Mouse (Mus musculus): ENCODE data around the gene Ceacam9. TPM values are rescaled to one million over a fixed set of nuclear protein-coding genes. Genes with fewer than 3 reads are reported as not detected.

Ceacam9 gene
- polyA plus RNA-seq, 1 experiment, result not detected

GRCm38 (mm10) chr7:16730791-16731190 is 9.1 kb downstream of the Ceacam9 start:
- TF ChIP-seq POLR2A (IDR thresholded peaks at IDR 0.05; ENCODE audit: borderline replicate concordance, control insufficient read depth, low read depth, low read length) (no peak), CTCF (IDR thresholded peaks at IDR 0.05; ENCODE audit: control insufficient read depth, insufficient read depth, low read length) (no peak)
- WGBS, result 87% methylated on average over 6 of the region's 6 CpGs
- Histone ChIP-seq H3K4me1 (ENCODE audit: control insufficient read depth, insufficient read depth, low read length) (peaks cover 3% of the 10 kb centered on the region; the same call in 1 of the 2 replicates), H3K27ac (ENCODE audit: control insufficient read depth, insufficient read depth, low read depth, low read length, poor library complexity) (no peak overlapping the region; the same call in 1 of the 2 replicates), H3K4me3 (replicated peaks; ENCODE audit: control insufficient read depth, low read depth, low read length) (no peak overlapping the region)

GRCm38 (mm10) chr7:16731893-16732422 is 10.2 kb downstream of the Ceacam9 start:
- TF ChIP-seq POLR2A (IDR thresholded peaks at IDR 0.05; ENCODE audit: borderline replicate concordance, control insufficient read depth, low read depth, low read length) (no peak), CTCF (IDR thresholded peaks at IDR 0.05; ENCODE audit: control insufficient read depth, insufficient read depth, low read length) (no peak)
- H3K4me3 ChIP-seq (replicated peaks; ENCODE audit: control insufficient read depth, low read depth, low read length), result no peak overlapping the region
- WGBS, result 20% methylated on average over 7 of the region's 7 CpGs
- H3K27ac ChIP-seq (ENCODE audit: control insufficient read depth, insufficient read depth, low read depth, low read length, poor library complexity), result peak overlapping the region; percentile 85
- H3K4me1 ChIP-seq (ENCODE audit: control insufficient read depth, insufficient read depth, low read length), result peaks cover 3% of the 10 kb centered on the region; the same call in 1 of the 2 replicates

GRCm38 (mm10) chr7:16737606-16738072 is 15.9 kb downstream of the Ceacam9 start:
- H3K4me3 ChIP-seq (replicated peaks; ENCODE audit: control insufficient read depth, low read depth, low read length), result peak overlapping the region; percentile 17
- 48% methylated on average over 10 of the region's 10 CpGs for WGBS
- TF ChIP-seq POLR2A (IDR thresholded peaks at IDR 0.05; ENCODE audit: borderline replicate concordance, control insufficient read depth, low read depth, low read length), result no peak
- TF ChIP-seq CTCF (IDR thresholded peaks at IDR 0.05; ENCODE audit: control insufficient read depth, insufficient read depth, low read length), result no peak
- H3K27ac ChIP-seq (ENCODE audit: control insufficient read depth, insufficient read depth, low read depth, low read length, poor library complexity), result no peak overlapping the region
- H3K4me1 ChIP-seq (ENCODE audit: control insufficient read depth, insufficient read depth, low read length), result peaks cover 2% of the 10 kb centered on the region; the same call in 1 of the 2 replicates

GRCm38 (mm10) chr7:16738073-16738696 is 16.5 kb downstream of the Ceacam9 start, which contains the start of gene Ap2s1:
Gene Ap2s1 (plus strand): TSS chr7:16738410.
- peaks cover 2% of the 10 kb centered on the region; the same call in 1 of the 2 replicates for H3K4me1 ChIP-seq (ENCODE audit: control insufficient read depth, insufficient read depth, low read length)
- H3K27ac ChIP-seq (ENCODE audit: control insufficient read depth, insufficient read depth, low read depth, low read length, poor library complexity), result peak within 1 kb of the TSS; percentile 26; the same call in 1 of the 2 replicates
- WGBS, result under 1% methylated on average over 34 of the region's 34 CpGs
- peak; percentile 66; the same call in 1 of the 2 replicates for TF ChIP-seq POLR2A (IDR thresholded peaks at IDR 0.05; ENCODE audit: borderline replicate concordance, control insufficient read depth, low read depth, low read length)
- no peak for TF ChIP-seq CTCF (IDR thresholded peaks at IDR 0.05; ENCODE audit: control insufficient read depth, insufficient read depth, low read length)
- H3K4me3 ChIP-seq (replicated peaks; ENCODE audit: control insufficient read depth, low read depth, low read length), result peak within 1 kb of the TSS; percentile 88

- TF ChIP-seq POLR2A (IDR thresholded peaks at IDR 0.05; ENCODE audit: borderline replicate concordance, control insufficient read depth, low read depth, low read length) (no peak), CTCF (IDR thresholded peaks at IDR 0.05; ENCODE audit: control insufficient read depth, insufficient read depth, low read length) (no peak)
- Histone ChIP-seq H3K27ac (ENCODE audit: control insufficient read depth, insufficient read depth, low read depth, low read length, poor library complexity) (no peak overlapping the region), H3K4me1 (ENCODE audit: control insufficient read depth, insufficient read depth, low read length) (peaks cover 2% of the 10 kb centered on the region; the same call in 1 of the 2 replicates), H3K4me3 (replicated peaks; ENCODE audit: control insufficient read depth, low read depth, low read length) (peak overlapping the region; percentile 88)
- WGBS, result 29% methylated on average over 10 of the region's 10 CpGs
These were observed 17.4 kb downstream of the Ceacam9 start for GRCm38 (mm10) chr7:16739056-16739604.

GRCm38 (mm10) chr7:16745373-16745772 is 23.6 kb downstream of the Ceacam9 start:
- H3K4me3 ChIP-seq (replicated peaks; ENCODE audit: control insufficient read depth, low read depth, low read length), result no peak overlapping the region
- WGBS, result 94% methylated on average over 4 of the region's 4 CpGs

GRCm38 (mm10) chr7:16746093-16746492 is 24.4 kb downstream of the Ceacam9 start:
- peak; percentile 19; the same call in 1 of the 2 replicates for TF ChIP-seq CTCF (IDR thresholded peaks at IDR 0.05; ENCODE audit: control insufficient read depth, insufficient read depth, low read length)
- TF ChIP-seq POLR2A (IDR thresholded peaks at IDR 0.05; ENCODE audit: borderline replicate concordance, control insufficient read depth, low read depth, low read length), result no peak
- 60% methylated on average over 3 of the region's 3 CpGs for WGBS
- Histone ChIP-seq H3K4me3 (replicated peaks; ENCODE audit: control insufficient read depth, low read depth, low read length) (no peak overlapping the region), H3K4me1 (ENCODE audit: control insufficient read depth, insufficient read depth, low read length) (no peaks in the 10 kb centered on the region; the same call in 1 of the 2 replicates), H3K27ac (ENCODE audit: control insufficient read depth, insufficient read depth, low read depth, low read length, poor library complexity) (no peak overlapping the region)

More at GRCm38 (mm10) chr7:16745373-16745772, 23.6 kb downstream of the Ceacam9 start:
- TF ChIP-seq POLR2A (IDR thresholded peaks at IDR 0.05; ENCODE audit: borderline replicate concordance, control insufficient read depth, low read depth, low read length), result no peak
- TF ChIP-seq CTCF (IDR thresholded peaks at IDR 0.05; ENCODE audit: control insufficient read depth, insufficient read depth, low read length), result no peak
- no peak overlapping the region for H3K27ac ChIP-seq (ENCODE audit: control insufficient read depth, insufficient read depth, low read depth, low read length, poor library complexity)
- H3K4me1 ChIP-seq (ENCODE audit: control insufficient read depth, insufficient read depth, low read length), result no peaks in the 10 kb centered on the region; the same call in 1 of the 2 replicates

GRCm38 (mm10) chr7:16747656-16748055 is 25.9 kb downstream of the Ceacam9 start:
- 69% methylated on average over 6 of the region's 6 CpGs for WGBS
- Histone ChIP-seq H3K27ac (ENCODE audit: control insufficient read depth, insufficient read depth, low read depth, low read length, poor library complexity) (no peak overlapping the region), H3K4me1 (ENCODE audit: control insufficient read depth, insufficient read depth, low read length) (no peaks in the 10 kb centered on the region; the same call in 1 of the 2 replicates), H3K4me3 (replicated peaks; ENCODE audit: control insufficient read depth, low read depth, low read length) (no peak overlapping the region)
- TF ChIP-seq POLR2A (IDR thresholded peaks at IDR 0.05; ENCODE audit: borderline replicate concordance, control insufficient read depth, low read depth, low read length), result no peak
- no peak for TF ChIP-seq CTCF (IDR thresholded peaks at IDR 0.05; ENCODE audit: control insufficient read depth, insufficient read depth, low read length)
